Mouse (Mus musculus): ENCODE measurements around the gene Ranbp1. TPM values are rescaled to one million over a fixed set of nuclear protein-coding genes. Genes with fewer than 3 reads are reported as not detected.
A peak's percentile ranks its signal among the peaks of the same experiment; 100 is the strongest.

The Ranbp1 gene
- polyA plus RNA-seq, 1 experiment from 2014 or later, result 1,160 TPM

DNA sequence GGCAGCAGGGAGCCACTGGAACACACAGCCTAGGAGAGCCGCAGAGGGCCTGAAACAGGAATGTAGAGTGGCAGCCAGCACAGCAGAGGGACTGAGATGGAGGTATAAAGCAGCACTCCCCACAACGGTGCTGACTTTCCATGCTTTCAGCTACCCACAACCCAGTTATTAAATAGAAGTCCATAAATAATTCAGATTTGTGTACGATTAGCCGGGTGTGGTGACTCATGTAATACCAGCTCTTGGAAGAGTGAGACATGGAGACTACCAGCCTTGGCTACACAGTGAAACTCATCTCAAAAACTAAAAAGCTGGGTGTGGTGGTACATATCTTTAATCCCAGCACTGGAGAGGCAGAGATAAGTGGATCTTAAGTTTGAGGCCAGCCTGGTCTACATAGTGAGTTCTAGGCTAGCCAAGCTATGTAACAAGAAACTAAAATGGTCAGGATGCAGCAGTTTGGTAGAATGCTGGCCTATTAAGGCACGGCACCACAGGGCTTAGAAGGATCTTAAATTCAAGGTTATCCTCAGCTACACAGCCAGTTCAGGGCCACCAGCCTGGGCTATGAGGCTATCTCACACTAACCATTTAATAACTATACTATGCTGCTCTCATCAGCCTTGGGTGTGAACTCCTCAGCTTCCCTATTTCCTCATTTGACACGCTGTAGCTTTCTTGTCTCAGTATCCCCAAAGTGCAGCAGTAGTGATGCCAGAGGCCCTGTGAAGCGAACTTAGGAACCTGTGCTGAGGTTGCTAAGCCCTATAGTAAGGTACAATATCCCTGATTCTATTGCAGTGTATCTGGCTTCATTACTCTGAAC is 11.6 kb downstream of the Ranbp1 start:
- H3K4me3 ChIP-seq (ENCODE audit: low read depth, low read length), result no peak overlapping the region
- H3K4me1 ChIP-seq (replicated peaks; ENCODE audit: control insufficient read depth, insufficient read depth, low read length), result peaks cover 4% of the 10 kb centered on the region
- DNase-seq (ENCODE audit: low spot score) (no peak), ATAC-seq (ENCODE audit: low FRiP score) (no peak)
- no peak overlapping the region for H3K4me2 ChIP-seq (replicated peaks; ENCODE audit: low read depth, low read length)
- WGBS, result 75% methylated on average over 7 of the region's 7 CpGs
- H3K27me3 ChIP-seq (ENCODE audit: control insufficient read depth, insufficient read depth, low read length), result no peaks in the 10 kb centered on the region
- H3K36me3 ChIP-seq (ENCODE audit: control insufficient read depth, insufficient read depth, low read length), result 0 out of 2 replicates have a peak, but pooled peaks cover 7% of the 10 kb centered on the region
- no peaks in the 10 kb centered on the region for H3K9me3 ChIP-seq (ENCODE audit: control insufficient read depth, low read length)
- no peak overlapping the region for H3K27ac ChIP-seq (ENCODE audit: low read depth, low read length)
- no peak overlapping the region for H3K9ac ChIP-seq (ENCODE audit: low read depth, low read length)

DNA sequence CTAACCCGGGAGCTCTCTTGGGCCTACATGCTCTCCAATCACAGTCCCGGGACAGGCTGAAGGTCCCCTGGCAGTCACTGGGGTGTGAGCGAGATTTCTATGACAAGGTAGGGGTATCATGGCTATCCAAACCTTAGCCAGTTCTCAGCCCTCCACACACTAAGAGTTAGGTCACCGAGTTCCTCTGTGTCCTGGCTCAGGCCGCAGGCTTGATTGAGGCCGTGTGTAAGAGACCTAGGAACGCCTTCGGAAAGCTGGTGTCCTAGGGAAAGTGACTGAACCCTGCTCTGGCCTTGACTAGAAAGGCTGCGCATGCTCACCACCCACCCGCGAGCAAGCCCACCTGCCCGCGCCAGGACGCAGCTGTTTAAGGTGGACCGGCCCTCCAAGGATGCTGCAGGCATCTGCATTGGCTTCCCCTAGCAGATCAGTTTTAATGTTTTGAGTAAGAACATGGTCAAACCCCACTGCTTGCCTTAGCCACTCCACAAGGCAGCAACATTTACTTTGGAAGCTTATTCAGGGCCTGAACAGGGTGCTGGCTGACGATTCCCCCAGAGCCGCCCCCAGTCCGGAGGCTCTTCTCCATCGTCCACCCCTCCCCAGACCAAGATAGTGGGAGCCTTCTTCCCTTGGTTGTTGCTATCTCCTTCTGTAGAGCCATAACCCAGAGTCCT is 13.0 kb downstream of the Ranbp1 start:
- Histone ChIP-seq H3K4me2 (replicated peaks; ENCODE audit: low read depth, low read length) (peak overlapping the region; percentile 87), H3K4me3 (ENCODE audit: low read depth, low read length) (peak overlapping the region; percentile 92), H3K27me3 (ENCODE audit: control insufficient read depth, insufficient read depth, low read length) (no peaks in the 10 kb centered on the region), H3K4me1 (replicated peaks; ENCODE audit: control insufficient read depth, insufficient read depth, low read length) (peaks cover 4% of the 10 kb centered on the region), H3K9ac (ENCODE audit: low read depth, low read length) (peak overlapping the region; percentile 89), H3K36me3 (ENCODE audit: control insufficient read depth, insufficient read depth, low read length) (0 out of 2 replicates have a peak, but pooled peaks cover 3% of the 10 kb centered on the region), H3K9me3 (ENCODE audit: control insufficient read depth, low read length) (no peaks in the 10 kb centered on the region), H3K27ac (ENCODE audit: low read depth, low read length) (peak overlapping the region; percentile 86)
- ATAC-seq (ENCODE audit: low FRiP score) (peak; percentile 78), DNase-seq (ENCODE audit: low spot score) (peak; percentile 73)
- 4% methylated on average over 19 of the region's 19 CpGs for WGBS

DNA sequence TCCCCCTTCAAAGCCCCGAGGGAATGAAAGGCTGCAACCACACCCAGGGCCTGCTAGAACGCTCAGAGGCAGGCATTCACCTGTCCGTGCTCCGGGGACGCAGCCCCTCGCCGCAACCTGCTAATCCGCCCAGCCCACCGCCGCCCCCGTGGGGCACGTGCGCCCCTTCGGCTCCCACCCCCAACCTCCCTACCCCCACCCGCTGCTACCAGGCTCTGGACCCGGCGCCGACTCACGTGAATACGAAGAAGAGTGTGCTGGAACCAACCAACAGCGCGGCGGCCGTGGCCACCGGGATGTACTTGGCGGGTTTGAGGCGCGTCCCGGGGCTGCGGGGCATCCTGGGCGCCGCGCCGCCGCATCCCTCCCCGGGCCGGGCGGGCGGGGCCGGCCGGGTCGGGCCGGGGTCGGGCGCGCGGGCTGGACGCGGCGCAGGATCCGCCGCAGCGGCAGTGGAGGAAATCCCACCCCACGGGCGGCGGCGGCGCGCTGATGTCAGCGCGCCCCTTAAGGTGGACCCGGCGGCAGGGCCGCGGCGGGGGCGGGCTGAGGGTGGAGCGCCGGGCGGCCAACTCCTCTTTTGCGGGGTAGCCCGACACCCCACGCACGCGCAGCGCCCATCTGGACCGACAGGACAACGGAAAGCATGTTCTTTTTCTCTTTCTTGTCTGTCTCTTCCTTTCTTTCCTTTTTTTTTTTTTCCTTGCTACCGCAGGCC is 13.7 kb downstream of the Ranbp1 start, which contains the start of gene Zdhhc8:
Zdhhc8 (minus strand) TSS at position 466 of the 718 bp plus-strand sequence.
- H3K4me1 ChIP-seq (replicated peaks; ENCODE audit: control insufficient read depth, insufficient read depth, low read length), result peaks cover 4% of the 10 kb centered on the region
- no peaks in the 10 kb centered on the region for H3K27me3 ChIP-seq (ENCODE audit: control insufficient read depth, insufficient read depth, low read length)
- peak within 1 kb of the TSS; percentile 89 for H3K9ac ChIP-seq (ENCODE audit: low read depth, low read length)
- H3K36me3 ChIP-seq (ENCODE audit: control insufficient read depth, insufficient read depth, low read length), result 0 out of 2 replicates have a peak, but pooled peaks cover 3% of the 10 kb centered on the region
- no peaks in the 10 kb centered on the region for H3K9me3 ChIP-seq (ENCODE audit: control insufficient read depth, low read length)
- under 1% methylated on average over 40 of the region's 79 CpGs for WGBS
- H3K4me2 ChIP-seq (replicated peaks; ENCODE audit: low read depth, low read length), result peak within 1 kb of the TSS; percentile 87
- peak within 1 kb of the TSS; percentile 92 for H3K4me3 ChIP-seq (ENCODE audit: low read depth, low read length)
- peak within 1 kb of the TSS; percentile 86 for H3K27ac ChIP-seq (ENCODE audit: low read depth, low read length)
- peak; percentile 75 for DNase-seq (ENCODE audit: low spot score)
- peak; percentile 77 for ATAC-seq (ENCODE audit: low FRiP score)

DNA sequence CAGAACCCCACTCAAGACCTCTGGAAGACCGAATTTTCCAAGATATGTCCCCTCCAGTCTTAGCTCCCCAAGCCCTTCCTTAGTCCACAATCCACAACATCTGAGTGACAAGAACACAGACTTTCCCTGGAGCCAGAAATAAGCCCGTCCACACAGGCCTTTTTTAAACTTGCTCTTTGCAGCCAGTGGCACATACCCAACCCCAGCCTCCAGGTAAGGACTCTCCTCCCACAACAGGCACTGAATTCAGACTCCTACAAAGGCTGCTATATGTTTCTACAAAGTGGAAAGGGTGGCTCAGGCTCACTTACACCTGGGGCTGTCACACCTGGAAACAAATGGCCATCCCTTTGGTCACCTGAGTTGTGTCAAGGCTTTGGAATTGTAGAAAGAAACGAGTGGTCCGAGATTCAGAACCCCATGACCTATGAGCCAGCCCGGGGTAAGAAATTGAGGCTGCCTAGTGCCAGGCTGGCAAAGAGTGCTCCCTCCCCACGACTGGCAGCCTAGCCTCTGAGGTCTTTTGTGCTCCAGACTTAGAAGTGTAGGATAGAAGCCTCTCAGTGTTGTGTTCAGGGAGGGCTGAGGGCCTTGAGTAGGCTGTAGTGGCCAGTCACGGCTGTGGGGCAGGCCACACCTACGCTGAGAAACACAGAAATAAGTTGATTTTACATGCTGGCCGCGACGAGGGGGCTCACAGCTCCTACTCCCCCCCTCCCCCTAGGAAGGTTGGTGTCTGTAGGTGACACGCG is 14.4 kb downstream of the Ranbp1 start:
- Histone ChIP-seq H3K9me3 (ENCODE audit: control insufficient read depth, low read length) (no peaks in the 10 kb centered on the region), H3K27me3 (ENCODE audit: control insufficient read depth, insufficient read depth, low read length) (no peaks in the 10 kb centered on the region), H3K27ac (ENCODE audit: low read depth, low read length) (no peak overlapping the region), H3K4me1 (replicated peaks; ENCODE audit: control insufficient read depth, insufficient read depth, low read length) (peaks cover 4% of the 10 kb centered on the region), H3K4me3 (ENCODE audit: low read depth, low read length) (peak overlapping the region; percentile 92), H3K4me2 (replicated peaks; ENCODE audit: low read depth, low read length) (peak overlapping the region; percentile 87), H3K36me3 (ENCODE audit: control insufficient read depth, insufficient read depth, low read length) (0 out of 2 replicates have a peak, but pooled peaks cover under 1% of the 10 kb centered on the region), H3K9ac (ENCODE audit: low read depth, low read length) (peak overlapping the region; percentile 89)
- ATAC-seq (ENCODE audit: low FRiP score) (peak; percentile 22), DNase-seq (ENCODE audit: low spot score) (no peak)
- 22% methylated on average over 13 of the region's 13 CpGs for WGBS

DNA sequence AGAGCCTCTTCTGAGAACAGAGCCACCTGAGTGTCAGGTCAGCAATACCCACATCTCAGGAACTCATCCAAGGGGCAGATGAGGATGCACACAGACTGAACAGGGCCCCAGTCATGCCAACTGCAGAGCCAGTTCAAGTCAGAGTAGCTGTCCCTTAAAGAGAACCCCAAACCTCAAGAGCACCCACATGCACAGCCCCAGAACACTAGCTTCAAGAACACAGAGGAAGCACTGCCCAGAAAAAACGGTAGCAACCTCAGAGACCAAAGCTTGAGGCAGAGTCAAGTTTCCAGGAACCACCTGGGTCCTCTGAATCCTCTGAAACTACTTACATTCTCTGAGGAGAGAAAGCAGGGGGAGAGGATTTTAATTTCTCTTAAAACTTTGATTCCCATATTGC is 15.1 kb downstream of the Ranbp1 start:
- H3K4me3 ChIP-seq (ENCODE audit: low read depth, low read length), result peak overlapping the region; percentile 92; the same call in 1 of the 2 replicates
- H3K27ac ChIP-seq (ENCODE audit: low read depth, low read length), result no peak overlapping the region
- H3K4me1 ChIP-seq (replicated peaks; ENCODE audit: control insufficient read depth, insufficient read depth, low read length), result peaks cover 4% of the 10 kb centered on the region
- 0 out of 2 replicates have a peak overlapping the region, but pooled peaks have one; percentile 5 for H3K4me2 ChIP-seq (replicated peaks; ENCODE audit: low read depth, low read length)
- 50% methylated on average over 1 of the region's 1 CpGs for WGBS
- no peak overlapping the region; the same call in 1 of the 2 replicates for H3K9ac ChIP-seq (ENCODE audit: low read depth, low read length)
- DNase-seq (ENCODE audit: low spot score), result no peak
- ATAC-seq (ENCODE audit: low FRiP score), result no peak
- H3K36me3 ChIP-seq (ENCODE audit: control insufficient read depth, insufficient read depth, low read length), result no peaks in the 10 kb centered on the region
- H3K9me3 ChIP-seq (ENCODE audit: control insufficient read depth, low read length), result no peaks in the 10 kb centered on the region
- H3K27me3 ChIP-seq (ENCODE audit: control insufficient read depth, insufficient read depth, low read length), result no peaks in the 10 kb centered on the region

DNA sequence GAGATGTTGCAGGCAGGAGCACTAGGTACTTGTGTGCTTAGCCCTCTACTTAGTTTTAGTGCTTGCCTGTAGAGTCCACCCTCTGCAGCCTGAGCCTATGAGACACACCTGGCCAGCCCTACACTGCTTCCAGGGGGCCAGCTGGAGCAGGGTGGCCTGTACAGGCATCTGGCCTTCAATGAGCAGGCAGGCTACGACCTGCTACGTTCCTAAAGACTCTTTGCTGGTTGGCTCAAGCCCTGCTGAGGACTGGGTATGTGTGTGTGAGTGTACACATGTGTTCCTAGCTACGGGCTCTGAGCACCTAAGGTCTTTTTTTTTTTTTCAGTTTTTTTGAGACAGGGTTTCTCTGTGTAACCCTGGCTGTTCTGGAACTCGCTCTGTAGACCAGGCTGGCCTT is 17.1 kb downstream of the Ranbp1 start:
- 0 out of 2 replicates have a peak, but pooled peaks cover 4% of the 10 kb centered on the region for H3K36me3 ChIP-seq (ENCODE audit: control insufficient read depth, insufficient read depth, low read length)
- 94% methylated on average over 4 of the region's 4 CpGs for WGBS
- H3K27ac ChIP-seq (ENCODE audit: low read depth, low read length), result no peak overlapping the region
- ATAC-seq (ENCODE audit: low FRiP score), result no peak
- peaks cover 4% of the 10 kb centered on the region for H3K4me1 ChIP-seq (replicated peaks; ENCODE audit: control insufficient read depth, insufficient read depth, low read length)
- DNase-seq (ENCODE audit: low spot score), result no peak
- H3K27me3 ChIP-seq (ENCODE audit: control insufficient read depth, insufficient read depth, low read length), result no peaks in the 10 kb centered on the region
- H3K4me3 ChIP-seq (ENCODE audit: low read depth, low read length), result no peak overlapping the region
- H3K9me3 ChIP-seq (ENCODE audit: control insufficient read depth, low read length), result no peaks in the 10 kb centered on the region
- H3K4me2 ChIP-seq (replicated peaks; ENCODE audit: low read depth, low read length), result no peak overlapping the region
- H3K9ac ChIP-seq (ENCODE audit: low read depth, low read length), result no peak overlapping the region

DNA sequence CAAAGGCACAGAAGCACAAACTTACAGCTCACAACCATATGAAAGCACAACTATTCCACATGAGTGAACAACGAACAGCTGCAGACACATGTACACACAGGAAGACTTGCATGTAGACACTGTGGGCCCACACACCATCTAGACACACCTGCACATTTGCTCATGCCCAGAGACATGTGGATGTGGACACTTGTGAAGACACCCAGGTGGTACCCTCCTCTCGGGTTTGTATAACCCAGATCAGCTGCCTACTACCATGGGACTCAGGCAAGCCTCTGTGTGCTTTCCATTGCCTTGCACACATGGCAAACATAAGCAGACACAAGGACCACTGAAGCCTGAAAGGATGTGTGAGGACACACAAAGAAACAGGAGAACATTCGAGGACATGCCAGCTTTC is 17.5 kb downstream of the Ranbp1 start:
- DNase-seq (ENCODE audit: low spot score) (no peak), ATAC-seq (ENCODE audit: low FRiP score) (no peak)
- Histone ChIP-seq H3K27me3 (ENCODE audit: control insufficient read depth, insufficient read depth, low read length) (no peaks in the 10 kb centered on the region), H3K4me3 (ENCODE audit: low read depth, low read length) (no peak overlapping the region), H3K9ac (ENCODE audit: low read depth, low read length) (no peak overlapping the region), H3K4me1 (replicated peaks; ENCODE audit: control insufficient read depth, insufficient read depth, low read length) (peaks cover 4% of the 10 kb centered on the region), H3K4me2 (replicated peaks; ENCODE audit: low read depth, low read length) (no peak overlapping the region), H3K27ac (ENCODE audit: low read depth, low read length) (no peak overlapping the region), H3K36me3 (ENCODE audit: control insufficient read depth, insufficient read depth, low read length) (0 out of 2 replicates have a peak, but pooled peaks cover 5% of the 10 kb centered on the region), H3K9me3 (ENCODE audit: control insufficient read depth, low read length) (no peaks in the 10 kb centered on the region)
- WGBS, result 89% methylated on average over 3 of the region's 3 CpGs

DNA sequence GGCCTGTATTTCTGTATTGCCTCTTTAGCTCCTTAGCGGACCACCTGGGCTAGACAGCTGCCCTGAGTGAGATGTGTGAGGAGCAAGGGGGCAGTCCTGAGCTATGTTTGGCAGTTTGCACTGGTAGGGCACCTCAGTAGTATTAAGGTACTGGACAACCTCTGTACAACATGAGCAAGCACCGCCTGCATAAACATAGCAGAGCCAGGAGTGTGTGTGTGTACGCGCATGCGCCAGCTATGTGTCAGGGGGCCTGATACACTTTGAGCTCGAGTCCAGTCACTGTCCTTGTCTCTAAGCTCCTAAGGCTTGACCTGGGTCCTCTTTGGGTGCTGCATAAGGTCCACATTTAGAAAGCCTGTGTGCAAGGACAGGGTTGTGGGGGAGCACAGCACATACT is 17.9 kb downstream of the Ranbp1 start:
- Histone ChIP-seq H3K4me2 (replicated peaks; ENCODE audit: low read depth, low read length) (no peak overlapping the region), H3K9me3 (ENCODE audit: control insufficient read depth, low read length) (no peaks in the 10 kb centered on the region), H3K4me3 (ENCODE audit: low read depth, low read length) (no peak overlapping the region), H3K9ac (ENCODE audit: low read depth, low read length) (no peak overlapping the region), H3K4me1 (replicated peaks; ENCODE audit: control insufficient read depth, insufficient read depth, low read length) (peaks cover 4% of the 10 kb centered on the region; the same call in 1 of the 2 replicates), H3K36me3 (ENCODE audit: control insufficient read depth, insufficient read depth, low read length) (0 out of 2 replicates have a peak, but pooled peaks cover 8% of the 10 kb centered on the region), H3K27ac (ENCODE audit: low read depth, low read length) (no peak overlapping the region), H3K27me3 (ENCODE audit: control insufficient read depth, insufficient read depth, low read length) (no peaks in the 10 kb centered on the region)
- no peak for ATAC-seq (ENCODE audit: low FRiP score)
- 94% methylated on average over 6 of the region's 6 CpGs for WGBS
- DNase-seq (ENCODE audit: low spot score), result no peak

All from hindbrain, embryonic 11.5 days (tissue).